In genomic region chr7:101378796-101379465, GRCm38 (mm10) we compare ENCODE assay signal across 9 mouse cellular contexts. TPM values are rescaled to one million over a fixed set of nuclear protein-coding genes. Genes with fewer than 3 reads are reported as not detected.
DNase-seq lines count a peak whose midpoint lies in the region; ATAC-seq and TF ChIP-seq lines count a peak whose summit lies in the region.
"Had no signal": no experiment of that assay in that cellular context is flagged by ENCODE, and none has a peak within 500 bp of the region (broad histone marks: within the 10 kb centered on the region; RNA-seq: fewer than 3 reads in every experiment).

No protein-coding gene starts in this region.

- WGBS in hindbrain, embryonic 10.5 days: 67% methylated on average over 5 of the region's 5 CpGs
- WGBS in hindbrain, embryonic 12.5 days: 61% methylated on average over 5 of the region's 5 CpGs
- WGBS in intestine, embryonic 16.5 days: 52% methylated on average over 5 of the region's 5 CpGs
- WGBS in liver, embryonic 15.5 days (ENCODE audit: insufficient replicate concordance): 56% methylated on average over 5 of the region's 5 CpGs
- 65% methylated on average over 5 of the region's 5 CpGs for WGBS in forebrain, embryonic 15.5 days

- no peak overlapping the region for H3K9ac ChIP-seq in hindbrain, embryonic 12.5 days
- H3K9ac ChIP-seq in intestine, embryonic 16.5 days (ENCODE audit: low read depth, low read length): peak overlapping the region; percentile 77
- H3K9ac ChIP-seq in liver, embryonic 15.5 days: no peak overlapping the region
- no peak overlapping the region for H3K9ac ChIP-seq in forebrain, embryonic 15.5 days (replicated peaks)

- no peak for ATAC-seq in hindbrain, embryonic 12.5 days (ENCODE audit: low FRiP score)
- ATAC-seq in intestine, embryonic 16.5 days: no peak
- ATAC-seq in liver, embryonic 15.5 days (ENCODE audit: insufficient read depth): no peak
- ATAC-seq in forebrain, embryonic 15.5 days (replicated peaks): no peak

- no peaks in the 10 kb centered on the region for H3K9me3 ChIP-seq in hindbrain, embryonic 10.5 days
- H3K9me3 ChIP-seq in hindbrain, embryonic 12.5 days (replicated peaks): no peaks in the 10 kb centered on the region
- H3K9me3 ChIP-seq in intestine, embryonic 16.5 days (ENCODE audit: control insufficient read depth, low read length): no peaks in the 10 kb centered on the region
- no peaks in the 10 kb centered on the region for H3K9me3 ChIP-seq in liver, embryonic 15.5 days (replicated peaks)
- H3K9me3 ChIP-seq in forebrain, embryonic 15.5 days: no peaks in the 10 kb centered on the region

- DNase-seq in hindbrain, embryonic 10.5 days (ENCODE audit: low spot score): no peak
- no peak for DNase-seq in left cerebral cortex, postnatal 25 days (ENCODE audit: low spot score in 2 of 2)
- DNase-seq in spleen, adult 18-20 months: no peak
- DNase-seq: cerebellum, postnatal 10 days had no signal

- no peaks in the 10 kb centered on the region for H3K36me3 ChIP-seq in hindbrain, embryonic 10.5 days
- H3K36me3 ChIP-seq in hindbrain, embryonic 12.5 days: no peaks in the 10 kb centered on the region
- no peaks in the 10 kb centered on the region for H3K36me3 ChIP-seq in intestine, embryonic 16.5 days (ENCODE audit: control insufficient read depth, insufficient read depth, low read length)
- peaks cover 12% of the 10 kb centered on the region; the same call in 1 of the 2 replicates for H3K36me3 ChIP-seq in liver, embryonic 15.5 days (replicated peaks)
- H3K36me3 ChIP-seq in forebrain, embryonic 15.5 days: no peaks in the 10 kb centered on the region

- TF ChIP-seq CTCF in bone marrow macrophage, adult 2 months (IDR thresholded peaks at IDR 0.05; ENCODE audit: low read depth, low read length): no peak

- intact Hi-C loops in left cerebral cortex, postnatal 25 days (cut with DNase I): loop anchor here (5.0 kb wide), 1 partner anchor 392 kb away; no protein-coding TSS in a partner anchor

- H3K4me1 ChIP-seq in hindbrain, embryonic 10.5 days (replicated peaks): peaks cover 26% of the 10 kb centered on the region
- H3K4me1 ChIP-seq in hindbrain, embryonic 12.5 days: peaks cover 8% of the 10 kb centered on the region
- peaks cover 44% of the 10 kb centered on the region for H3K4me1 ChIP-seq in bone marrow macrophage, adult 2 months (ENCODE audit: control insufficient read depth, insufficient read depth, low read length)
- H3K4me1 ChIP-seq in intestine, embryonic 16.5 days (ENCODE audit: control insufficient read depth, insufficient read depth, low read length): peaks cover 28% of the 10 kb centered on the region
- peaks cover 48% of the 10 kb centered on the region for H3K4me1 ChIP-seq in liver, embryonic 15.5 days (replicated peaks)
- peaks cover 20% of the 10 kb centered on the region for H3K4me1 ChIP-seq in forebrain, embryonic 15.5 days

- no peaks in the 10 kb centered on the region for H3K27me3 ChIP-seq in hindbrain, embryonic 10.5 days (ENCODE audit: insufficient read depth, poor library complexity, severe bottlenecking)
- H3K27me3 ChIP-seq in hindbrain, embryonic 12.5 days: no peaks in the 10 kb centered on the region
- H3K27me3 ChIP-seq in intestine, embryonic 16.5 days (replicated peaks; ENCODE audit: control insufficient read depth, insufficient read depth, low read length): no peaks in the 10 kb centered on the region
- no peaks in the 10 kb centered on the region for H3K27me3 ChIP-seq in liver, embryonic 15.5 days
- H3K27me3 ChIP-seq in forebrain, embryonic 15.5 days: no peaks in the 10 kb centered on the region

- H3K27ac ChIP-seq in hindbrain, embryonic 10.5 days: peak overlapping the region; percentile 46
- no peak overlapping the region for H3K27ac ChIP-seq in hindbrain, embryonic 12.5 days
- peak overlapping the region; percentile 88 for H3K27ac ChIP-seq in bone marrow macrophage, adult 2 months (ENCODE audit: insufficient read depth, low read depth, low read length)
- H3K27ac ChIP-seq in intestine, embryonic 16.5 days (ENCODE audit: low read length): peak overlapping the region; percentile 94
- peak overlapping the region; percentile 14; the same call in 1 of the 2 replicates for H3K27ac ChIP-seq in liver, embryonic 15.5 days (replicated peaks)
- no peak overlapping the region for H3K27ac ChIP-seq in forebrain, embryonic 15.5 days (replicated peaks)

- TF ChIP-seq POLR2A in bone marrow macrophage, adult 2 months (IDR thresholded peaks at IDR 0.05; ENCODE audit: borderline replicate concordance, low read depth, low read length): no peak

- H3K4me2 ChIP-seq in hindbrain, embryonic 12.5 days (replicated peaks): no peak overlapping the region; the same call in 1 of the 2 replicates
- peak overlapping the region; percentile 84 for H3K4me2 ChIP-seq in intestine, embryonic 16.5 days (ENCODE audit: low read depth, low read length)
- H3K4me2 ChIP-seq in liver, embryonic 15.5 days: peak overlapping the region; percentile 56
- H3K4me2 ChIP-seq in forebrain, embryonic 15.5 days (replicated peaks): no peak overlapping the region

- H3K4me3 ChIP-seq in hindbrain, embryonic 10.5 days: no peak overlapping the region
- H3K4me3 ChIP-seq in hindbrain, embryonic 12.5 days: no peak overlapping the region
- H3K4me3 ChIP-seq in bone marrow macrophage, adult 2 months (ENCODE audit: insufficient read depth, low read length): peak overlapping the region; percentile 63
- peak overlapping the region; percentile 49 for H3K4me3 ChIP-seq in intestine, embryonic 16.5 days (ENCODE audit: low read length)
- peak overlapping the region; percentile 24; the same call in 1 of the 2 replicates for H3K4me3 ChIP-seq in liver, embryonic 15.5 days (replicated peaks)
- H3K4me3 ChIP-seq in forebrain, embryonic 15.5 days: no peak overlapping the region

RNA-seq across cellular contexts. Expression of gene Arap1, which starts 31.1 kb away (rescaled TPM):
- 14.7 and 19.2 TPM in 2 replicates for polyA plus RNA-seq in hindbrain, embryonic 10.5 days (2016; fragmentation: Nextera tagmentation; extraction: Ambion mirVana)
- 17.2 and 26.9 TPM in 2 replicates for polyA plus RNA-seq in hindbrain, embryonic 12.5 days (2016; fragmentation: Nextera tagmentation; extraction: Ambion mirVana)
- 326 and 363 TPM in 2 replicates for polyA plus RNA-seq in bone marrow macrophage, adult 2 months (2012; ENCODE audit: insufficient read depth, insufficient read length, missing spikeins)
- polyA plus RNA-seq in intestine, embryonic 16.5 days (2015; fragmentation: Nextera tagmentation; extraction: Ambion mirVana): 60.9 and 61.8 TPM in 2 replicates
- 14.5 and 19.8 TPM in 2 replicates for polyA plus RNA-seq in liver, embryonic 15.5 days (2015; fragmentation: Nextera tagmentation; extraction: Ambion mirVana)
- total RNA-seq in left cerebral cortex, postnatal 25 days (2021): 10 to 100 TPM; 17.9 to 19.9 TPM
- polyA plus RNA-seq in forebrain, embryonic 15.5 days (2015; fragmentation: Nextera tagmentation; extraction: Ambion mirVana): 6.0 and 7.0 TPM in 2 replicates

RNA-seq across cellular contexts. Expression of gene Gm45837, which starts 31.8 kb away (rescaled TPM):
- polyA plus RNA-seq in hindbrain, embryonic 10.5 days (2016; fragmentation: Nextera tagmentation; extraction: Ambion mirVana): 0.82 and 1.3 TPM in 2 replicates
- polyA plus RNA-seq in hindbrain, embryonic 12.5 days (2016; fragmentation: Nextera tagmentation; extraction: Ambion mirVana): not detected in 2 replicates
- polyA plus RNA-seq in bone marrow macrophage, adult 2 months (2012; ENCODE audit: insufficient read depth, insufficient read length, missing spikeins): 8.7 and 11.2 TPM in 2 replicates
- not detected in 2 replicates for polyA plus RNA-seq in intestine, embryonic 16.5 days (2015; fragmentation: Nextera tagmentation; extraction: Ambion mirVana)
- 0.16 TPM in 1 of 2 replicates, not detected in the other for polyA plus RNA-seq in liver, embryonic 15.5 days (2015; fragmentation: Nextera tagmentation; extraction: Ambion mirVana)
- not detected for total RNA-seq in left cerebral cortex, postnatal 25 days (2021)
- 0.87 TPM in 1 of 2 replicates, not detected in the other for polyA plus RNA-seq in forebrain, embryonic 15.5 days (2015; fragmentation: Nextera tagmentation; extraction: Ambion mirVana)

RNA-seq across cellular contexts. Expression of gene Pde2a, which starts 42.6 kb away (rescaled TPM):
- polyA plus RNA-seq in hindbrain, embryonic 10.5 days (2016; fragmentation: Nextera tagmentation; extraction: Ambion mirVana): 18.3 and 30.3 TPM in 2 replicates
- 26.9 and 27.4 TPM in 2 replicates for polyA plus RNA-seq in hindbrain, embryonic 12.5 days (2016; fragmentation: Nextera tagmentation; extraction: Ambion mirVana)
- 2.6 and 3.5 TPM in 2 replicates for polyA plus RNA-seq in bone marrow macrophage, adult 2 months (2012; ENCODE audit: insufficient read depth, insufficient read length, missing spikeins)
- 23.0 and 23.5 TPM in 2 replicates for polyA plus RNA-seq in intestine, embryonic 16.5 days (2015; fragmentation: Nextera tagmentation; extraction: Ambion mirVana)
- polyA plus RNA-seq in liver, embryonic 15.5 days (2015; fragmentation: Nextera tagmentation; extraction: Ambion mirVana): 12.0 and 13.9 TPM in 2 replicates
- 100 to 1,000 TPM; 377 to 383 TPM for total RNA-seq in left cerebral cortex, postnatal 25 days (2021)
- 42.5 and 46.4 TPM in 2 replicates for polyA plus RNA-seq in forebrain, embryonic 15.5 days (2015; fragmentation: Nextera tagmentation; extraction: Ambion mirVana)

Comparison
In these comparisons a context has a peak if more than half of its experiments do, and no peak if none do; other contexts are left out.
1. H3K27ac ChIP-seq: peak in hindbrain, embryonic 10.5 days (single experiment), bone marrow macrophage, adult 2 months (single experiment), intestine, embryonic 16.5 days (single experiment) and liver, embryonic 15.5 days (single experiment); none in hindbrain, embryonic 12.5 days (single experiment) and forebrain, embryonic 15.5 days (single experiment).
2. H3K4me3 ChIP-seq: peak in bone marrow macrophage, adult 2 months (single experiment), intestine, embryonic 16.5 days (single experiment) and liver, embryonic 15.5 days (single experiment); none in hindbrain, embryonic 10.5 days (single experiment), hindbrain, embryonic 12.5 days (single experiment) and forebrain, embryonic 15.5 days (single experiment).
3. H3K4me2 ChIP-seq: peak in intestine, embryonic 16.5 days (single experiment) and liver, embryonic 15.5 days (single experiment); none in hindbrain, embryonic 12.5 days (single experiment) and forebrain, embryonic 15.5 days (single experiment).